Mouse (Mus musculus) ovary, adult 18-20 months (tissue): Measurements from ENCODE around the gene Gm20737.
"Not testable (repeated sequence)": the region's sequence is repeated elsewhere in the genome, so short reads cannot be mapped to it uniquely, and the experiment has no call there.

Experiments used
- DNase-seq: peaks from one replicate; pipeline ENCODE4 v3.0.0; 2022; ENCODE audit warnings: low spot score, mixed read lengths

Gm20737 gene

GRCm38 (mm10) chrY:10535942-10536341, at the start of gene Gm20737:
Gene Gm20737, minus strand, starts transcription at chrY:10536042.
- not testable (repeated sequence) for DNase-seq

- DNase-seq = not testable (repeated sequence)
Measured at GRCm38 (mm10) chrY:10553153-10553552, 17.3 kb upstream of the Gm20737 start, which contains the start of gene Gm21775. Gene Gm21775, plus strand, starts transcription at chrY:10553453.
